Mouse (Mus musculus): ENCODE data around the gene Patl1. TPM values are rescaled to one million over a fixed set of nuclear protein-coding genes. Genes with fewer than 3 reads are reported as not detected.
"Not testable (repeated sequence)": the region's sequence is repeated elsewhere in the genome, so short reads cannot be mapped to it uniquely, and the experiment has no call there.

Gene Patl1
- polyA plus RNA-seq, 1 experiment from 2014 or later = 20.1 TPM

- Histone ChIP-seq H3K27me3 (no peaks in the 10 kb centered on the region), H3K4me3 (replicated peaks) (no peak overlapping the region), H3K4me2 (no peak overlapping the region), H3K36me3 (peaks cover 51% of the 10 kb centered on the region), H3K4me1 (peaks cover 23% of the 10 kb centered on the region), H3K9ac (no peak overlapping the region), H3K9me3 (replicated peaks) (no peaks in the 10 kb centered on the region), H3K27ac (no peak overlapping the region)
- ATAC-seq (replicated peaks; ENCODE audit: low FRiP score) = no peak
- 77% methylated on average over 9 of the region's 9 CpGs for WGBS
These were observed 57.2 kb downstream of the Patl1 start for GRCm38 (mm10) chr19:11969155-11970050.

- H3K4me1 ChIP-seq = peaks cover 9% of the 10 kb centered on the region; the same call in 1 of the 2 replicates
- 86% methylated on average over 13 of the region's 13 CpGs for WGBS
- H3K9me3 ChIP-seq (replicated peaks) = no peaks in the 10 kb centered on the region
- no peak overlapping the region for H3K27ac ChIP-seq
- no peaks in the 10 kb centered on the region for H3K27me3 ChIP-seq
- no peak overlapping the region for H3K9ac ChIP-seq
- peaks cover 88% of the 10 kb centered on the region for H3K36me3 ChIP-seq
- ATAC-seq (replicated peaks; ENCODE audit: low FRiP score) = no peak
- no peak overlapping the region for H3K4me2 ChIP-seq
- H3K4me3 ChIP-seq (replicated peaks) = no peak overlapping the region
These were observed 61.5 kb downstream of the Patl1 start for GRCm38 (mm10) chr19:11973511-11974222.

GRCm38 (mm10) chr19:11974223-11974540, 62.0 kb downstream of the Patl1 start:
- no peak overlapping the region for H3K4me2 ChIP-seq
- peaks cover 88% of the 10 kb centered on the region for H3K36me3 ChIP-seq
- no peaks in the 10 kb centered on the region for H3K27me3 ChIP-seq
- no peak for ATAC-seq (replicated peaks; ENCODE audit: low FRiP score)
- H3K9me3 ChIP-seq (replicated peaks) = no peaks in the 10 kb centered on the region
- no peak overlapping the region for H3K27ac ChIP-seq
- 58% methylated on average over 2 of the region's 2 CpGs for WGBS
- no peak overlapping the region for H3K4me3 ChIP-seq (replicated peaks)
- H3K4me1 ChIP-seq = peaks cover 6% of the 10 kb centered on the region; the same call in 1 of the 2 replicates
- H3K9ac ChIP-seq = no peak overlapping the region

GRCm38 (mm10) chr19:11975683-11976082, 63.5 kb downstream of the Patl1 start:
- Histone ChIP-seq H3K36me3 (peaks cover 98% of the 10 kb centered on the region), H3K4me2 (no peak overlapping the region)
- WGBS = 80% methylated on average over 4 of the region's 4 CpGs

GRCm38 (mm10) chr19:11977363-11977762, 65.2 kb downstream of the Patl1 start:
- no peak for ATAC-seq (replicated peaks; ENCODE audit: low FRiP score)
- H3K4me1 ChIP-seq = no peaks in the 10 kb centered on the region
- no peak overlapping the region for H3K4me2 ChIP-seq
- H3K9me3 ChIP-seq (replicated peaks) = no peaks in the 10 kb centered on the region
- no peak overlapping the region for H3K4me3 ChIP-seq (replicated peaks)
- H3K27me3 ChIP-seq = no peaks in the 10 kb centered on the region
- WGBS = 72% methylated on average over 5 of the region's 5 CpGs
- H3K27ac ChIP-seq = no peak overlapping the region
- H3K36me3 ChIP-seq = peaks cover 96% of the 10 kb centered on the region
- no peak overlapping the region for H3K9ac ChIP-seq

More at GRCm38 (mm10) chr19:11975683-11976082, 63.5 kb downstream of the Patl1 start:
- ATAC-seq (replicated peaks; ENCODE audit: low FRiP score) = no peak
- Histone ChIP-seq H3K27ac (no peak overlapping the region), H3K9ac (no peak overlapping the region), H3K4me3 (replicated peaks) (no peak overlapping the region), H3K4me1 (no peaks in the 10 kb centered on the region), H3K9me3 (replicated peaks) (no peaks in the 10 kb centered on the region), H3K27me3 (no peaks in the 10 kb centered on the region)

- no peak overlapping the region for H3K9ac ChIP-seq
- no peaks in the 10 kb centered on the region for H3K27me3 ChIP-seq
- H3K36me3 ChIP-seq = peaks cover 92% of the 10 kb centered on the region
- H3K4me2 ChIP-seq = no peak overlapping the region
- H3K4me1 ChIP-seq = no peaks in the 10 kb centered on the region
- no peak overlapping the region for H3K27ac ChIP-seq
- H3K9me3 ChIP-seq (replicated peaks) = no peaks in the 10 kb centered on the region
- H3K4me3 ChIP-seq (replicated peaks) = no peak overlapping the region
- no peak for ATAC-seq (replicated peaks; ENCODE audit: low FRiP score)
- WGBS = 92% methylated on average over 4 of the region's 4 CpGs
These were observed 68.3 kb downstream of the Patl1 start for GRCm38 (mm10) chr19:11980471-11980870.

- not testable (repeated sequence) for H3K27me3 ChIP-seq; H3K4me2 ChIP-seq; ATAC-seq (replicated peaks; ENCODE audit: low FRiP score); H3K4me1 ChIP-seq; H3K9me3 ChIP-seq (replicated peaks); H3K27ac ChIP-seq; H3K4me3 ChIP-seq (replicated peaks); H3K9ac ChIP-seq
- WGBS = 77% methylated on average over 5 of the region's 5 CpGs
- H3K36me3 ChIP-seq = peaks cover 89% of the 10 kb centered on the region
These were observed 72.4 kb downstream of the Patl1 start for GRCm38 (mm10) chr19:11984614-11985013.

- Histone ChIP-seq H3K4me3 (replicated peaks) (no peak overlapping the region), H3K4me2 (no peak overlapping the region), H3K27ac (no peak overlapping the region), H3K4me1 (no peaks in the 10 kb centered on the region), H3K9ac (no peak overlapping the region), H3K36me3 (peaks cover 90% of the 10 kb centered on the region), H3K27me3 (no peaks in the 10 kb centered on the region), H3K9me3 (replicated peaks) (no peaks in the 10 kb centered on the region)
- no peak for ATAC-seq (replicated peaks; ENCODE audit: low FRiP score)
- 94% methylated on average over 3 of the region's 3 CpGs for WGBS
These were observed 75.6 kb downstream of the Patl1 start for GRCm38 (mm10) chr19:11987841-11988240.

- ATAC-seq (replicated peaks; ENCODE audit: low FRiP score) = no peak
- H3K27ac ChIP-seq = no peak overlapping the region
- no peaks in the 10 kb centered on the region for H3K4me1 ChIP-seq
- peaks cover 88% of the 10 kb centered on the region for H3K36me3 ChIP-seq
- H3K4me2 ChIP-seq = no peak overlapping the region
- H3K4me3 ChIP-seq (replicated peaks) = no peak overlapping the region
- no peaks in the 10 kb centered on the region for H3K9me3 ChIP-seq (replicated peaks)
- no peaks in the 10 kb centered on the region for H3K27me3 ChIP-seq
- 97% methylated on average over 7 of the region's 7 CpGs for WGBS
- H3K9ac ChIP-seq = no peak overlapping the region
These were observed 77.1 kb downstream of the Patl1 start for GRCm38 (mm10) chr19:11989334-11989733.

- Histone ChIP-seq H3K27me3 (no peaks in the 10 kb centered on the region), H3K4me3 (replicated peaks) (no peak overlapping the region), H3K4me2 (no peak overlapping the region), H3K4me1 (no peaks in the 10 kb centered on the region), H3K9ac (no peak overlapping the region), H3K36me3 (peaks cover 82% of the 10 kb centered on the region), H3K27ac (no peak overlapping the region), H3K9me3 (replicated peaks) (no peaks in the 10 kb centered on the region)
- no peak for ATAC-seq (replicated peaks; ENCODE audit: low FRiP score)
- WGBS = 91% methylated on average over 9 of the region's 9 CpGs
These were observed 79.8 kb downstream of the Patl1 start for GRCm38 (mm10) chr19:11992034-11992433.

- Histone ChIP-seq H3K4me2 (no peak overlapping the region), H3K4me3 (replicated peaks) (no peak overlapping the region), H3K9ac (no peak overlapping the region), H3K4me1 (no peaks in the 10 kb centered on the region), H3K36me3 (peaks cover 79% of the 10 kb centered on the region), H3K9me3 (replicated peaks) (no peaks in the 10 kb centered on the region), H3K27me3 (no peaks in the 10 kb centered on the region), H3K27ac (no peak overlapping the region)
- ATAC-seq (replicated peaks; ENCODE audit: low FRiP score) = no peak
- 87% methylated on average over 10 of the region's 10 CpGs for WGBS
These were observed 80.3 kb downstream of the Patl1 start for GRCm38 (mm10) chr19:11992441-11993029.
